In the genomic region with DNA sequence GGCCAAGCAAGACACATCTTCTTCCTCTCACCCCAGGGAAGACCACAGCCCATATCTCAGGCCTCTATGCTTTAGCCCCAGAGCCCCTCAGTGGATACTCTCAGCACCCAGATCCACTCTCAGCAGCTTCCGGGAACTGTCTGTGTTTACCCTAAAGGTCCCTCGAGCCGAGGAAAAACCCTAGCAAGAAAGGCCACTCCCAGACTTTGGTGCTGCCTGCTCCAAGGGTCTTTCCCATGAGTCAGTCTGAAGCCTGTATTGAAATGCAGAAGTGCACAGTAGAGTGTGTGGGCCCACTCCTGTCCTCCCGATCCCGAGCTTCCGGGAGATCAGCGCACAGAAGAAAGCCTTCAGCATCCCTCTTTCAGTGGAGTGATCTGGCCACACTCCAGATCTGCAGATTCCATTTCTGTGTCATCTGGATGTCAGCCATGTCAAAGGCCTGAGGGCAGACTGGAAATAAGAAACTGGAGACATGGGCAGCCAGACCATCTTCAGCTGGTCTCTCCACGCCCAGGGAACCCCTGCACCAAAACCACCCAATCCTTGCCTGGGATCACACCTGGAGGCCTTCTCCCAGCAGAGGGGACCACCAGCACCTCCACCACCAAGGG, we compare ENCODE assay signal across 14 mouse cellular contexts. TPM values are rescaled to one million over a fixed set of nuclear protein-coding genes. Genes with fewer than 3 reads are reported as not detected.
A peak's percentile ranks its signal among the peaks of the same experiment; 100 is the strongest.
DNase-seq lines count a peak whose midpoint lies in the region; ATAC-seq lines count a peak whose summit lies in the region.
"Had no signal": no experiment of that assay in that cellular context is flagged by ENCODE, and none has a peak within 500 bp of the region (broad histone marks: within the 10 kb centered on the region; RNA-seq: fewer than 3 reads in every experiment).

No protein-coding gene starts in this region.

- ATAC-seq in kidney, embryonic 14.5 days (ENCODE audit: low FRiP score, low TSS enrichment) = no peak
- ATAC-seq: CD4-positive, CD25-positive, alpha-beta regulatory T cell, adult 4 months had no signal

- no peak overlapping the region for H3K4me3 ChIP-seq in kidney, embryonic 14.5 days (ENCODE audit: low read length)
- H3K4me3 ChIP-seq in hindbrain, embryonic 10.5 days = no peak overlapping the region

- H3K36me3 ChIP-seq in kidney, embryonic 14.5 days (ENCODE audit: control insufficient read depth, insufficient read depth, low read length) = no peaks in the 10 kb centered on the region
- H3K36me3 ChIP-seq in hindbrain, embryonic 10.5 days = no peaks in the 10 kb centered on the region

- H3K4me2 ChIP-seq in kidney, embryonic 14.5 days (replicated peaks; ENCODE audit: low read depth, low read length) = no peak overlapping the region
- H3K4me2 ChIP-seq: liver, embryonic 11.5 days had no signal

- H3K9me3 ChIP-seq in kidney, embryonic 14.5 days (ENCODE audit: control insufficient read depth, low read length) = no peaks in the 10 kb centered on the region
- H3K9me3 ChIP-seq in hindbrain, embryonic 10.5 days = no peaks in the 10 kb centered on the region

- no peak overlapping the region for H3K9ac ChIP-seq in kidney, embryonic 14.5 days (ENCODE audit: low read depth, low read length)

- peak; percentile 34 for DNase-seq in cerebellum, adult 9-11 months
- DNase-seq in cerebellum, adult 11-12 months = no peak
- peak; percentile 62 for DNase-seq in kidney, postnatal 10 days
- peak; percentile 93 for DNase-seq in 3T3-L1 (ENCODE audit: low read depth, low spot score)
- peak; percentile 50 to 65 for DNase-seq in adrenal gland, postnatal 36 days
- DNase-seq in retina, embryonic 14.5 days (ENCODE audit: low spot score) = no peak
- DNase-seq in hindbrain, embryonic 10.5 days (ENCODE audit: low spot score) = no peak
- DNase-seq: kidney, adult 9 months; retina, postnatal 1 day; thymus, postnatal 36 days had no signal

- H3K4me1 ChIP-seq in kidney, embryonic 14.5 days (ENCODE audit: control insufficient read depth, insufficient read depth, low read length) = peaks cover 14% of the 10 kb centered on the region; the same call in 1 of the 2 replicates
- H3K4me1 ChIP-seq in hindbrain, embryonic 10.5 days (replicated peaks) = peaks cover 36% of the 10 kb centered on the region

- H3K27ac ChIP-seq in kidney, embryonic 14.5 days (ENCODE audit: low read depth, low read length) = no peak overlapping the region
- no peak overlapping the region; the same call in 1 of the 2 replicates for H3K27ac ChIP-seq in hindbrain, embryonic 10.5 days

- peaks cover 4% of the 10 kb centered on the region; the same call in 1 of the 2 replicates for H3K27me3 ChIP-seq in kidney, embryonic 14.5 days (ENCODE audit: control insufficient read depth, insufficient read depth, low read length)
- peaks cover 28% of the 10 kb centered on the region for H3K27me3 ChIP-seq in hindbrain, embryonic 10.5 days (ENCODE audit: insufficient read depth, poor library complexity, severe bottlenecking)

- 77% methylated on average over 8 of the region's 8 CpGs for WGBS in kidney, embryonic 14.5 days
- WGBS in hindbrain, embryonic 10.5 days = 84% methylated on average over 8 of the region's 8 CpGs

RNA-seq across cellular contexts. Expression of gene Gpr132, which starts 1.5 kb away (rescaled TPM):
- 0.14 and 0.27 TPM in 2 replicates for polyA plus RNA-seq in kidney, embryonic 14.5 days (2014; fragmentation: Nextera tagmentation; extraction: Ambion mirVana)
- under 1 TPM; 0.33 to 0.40 TPM for total RNA-seq in adrenal gland, postnatal 36 days (2021)
- 0.06 and 0.08 TPM in 2 replicates for polyA plus RNA-seq in hindbrain, embryonic 10.5 days (2016; fragmentation: Nextera tagmentation; extraction: Ambion mirVana)
- total RNA-seq: gastrocnemius, adult 8-10 months had no signal

RNA-seq across cellular contexts. Expression of gene Cdca4, which starts 37.4 kb away (rescaled TPM):
- polyA plus RNA-seq in kidney, embryonic 14.5 days (2014; fragmentation: Nextera tagmentation; extraction: Ambion mirVana) = 117 and 148 TPM in 2 replicates
- 10 to 100 TPM; 14.7 to 19.5 TPM for total RNA-seq in adrenal gland, postnatal 36 days (2021)
- 176 and 179 TPM in 2 replicates for polyA plus RNA-seq in hindbrain, embryonic 10.5 days (2016; fragmentation: Nextera tagmentation; extraction: Ambion mirVana)

RNA-seq across cellular contexts. Expression of gene Clba1, which starts 57.8 kb away (rescaled TPM):
- 8.5 and 8.9 TPM in 2 replicates for polyA plus RNA-seq in kidney, embryonic 14.5 days (2014; fragmentation: Nextera tagmentation; extraction: Ambion mirVana)
- total RNA-seq in adrenal gland, postnatal 36 days (2021) = 10 to 100 TPM; 10.0 to 12.0 TPM
- 15.5 and 17.2 TPM in 2 replicates for polyA plus RNA-seq in hindbrain, embryonic 10.5 days (2016; fragmentation: Nextera tagmentation; extraction: Ambion mirVana)

Comparison
In these comparisons a context has a peak if more than half of its experiments do, and no peak if none do; other contexts are left out.
1. DNase-seq: peak in cerebellum, adult 9-11 months (single experiment), kidney, postnatal 10 days (single experiment), 3T3-L1 (single experiment) and adrenal gland, postnatal 36 days (2 of 2); none in cerebellum, adult 11-12 months (single experiment), retina, embryonic 14.5 days (single experiment) and hindbrain, embryonic 10.5 days (single experiment).